Mouse (Mus musculus) urinary bladder, postnatal 4 days (tissue): Measurements from ENCODE around the gene Ccnyl1.
"Not testable (repeated sequence)": the region's sequence is repeated elsewhere in the genome, so short reads cannot be mapped to it uniquely, and the experiment has no call there.

ENCODE experiments used
- DNase-seq, 2 experiments: peaks; one replicate each; pipeline ENCODE4 v3.0.0; 2021 to 2022; ENCODE audit warnings: low spot score in 2 of 2

Ccnyl1 gene

GRCm38 (mm10) chr1:64690213-64691013 is at the start of gene Ccnyl1:
Gene Ccnyl1, plus strand, starts transcription at chr1:64690455.
- peak; percentile 99 for DNase-seq

DNA sequence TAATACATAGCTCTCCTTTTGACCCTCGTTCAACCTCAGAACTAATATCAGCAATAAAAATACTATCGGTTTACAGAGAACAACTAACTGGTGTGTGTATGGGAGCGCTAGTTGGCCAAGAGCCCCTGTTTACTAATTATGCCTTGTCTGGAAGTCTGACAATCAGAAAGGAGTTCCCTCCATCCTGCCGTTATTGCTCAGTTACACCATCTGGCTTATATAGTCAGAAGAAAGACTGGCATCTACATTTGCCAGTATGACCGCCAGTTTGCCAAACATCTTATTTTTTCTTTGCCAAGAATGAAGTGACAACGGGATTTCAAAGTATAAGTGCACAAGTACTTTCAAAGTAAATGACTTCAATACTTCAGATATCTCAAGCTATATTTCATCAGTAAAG is 49.2 kb upstream of the Ccnyl1 start:
- no peak for DNase-seq

- DNase-seq = not testable (repeated sequence)
Measured at GRCm38 (mm10) chr1:64642541-64642940, 47.7 kb upstream of the Ccnyl1 start.

GRCm38 (mm10) chr1:64644513-64644912 is 45.7 kb upstream of the Ccnyl1 start:
- DNase-seq = no peak

DNA sequence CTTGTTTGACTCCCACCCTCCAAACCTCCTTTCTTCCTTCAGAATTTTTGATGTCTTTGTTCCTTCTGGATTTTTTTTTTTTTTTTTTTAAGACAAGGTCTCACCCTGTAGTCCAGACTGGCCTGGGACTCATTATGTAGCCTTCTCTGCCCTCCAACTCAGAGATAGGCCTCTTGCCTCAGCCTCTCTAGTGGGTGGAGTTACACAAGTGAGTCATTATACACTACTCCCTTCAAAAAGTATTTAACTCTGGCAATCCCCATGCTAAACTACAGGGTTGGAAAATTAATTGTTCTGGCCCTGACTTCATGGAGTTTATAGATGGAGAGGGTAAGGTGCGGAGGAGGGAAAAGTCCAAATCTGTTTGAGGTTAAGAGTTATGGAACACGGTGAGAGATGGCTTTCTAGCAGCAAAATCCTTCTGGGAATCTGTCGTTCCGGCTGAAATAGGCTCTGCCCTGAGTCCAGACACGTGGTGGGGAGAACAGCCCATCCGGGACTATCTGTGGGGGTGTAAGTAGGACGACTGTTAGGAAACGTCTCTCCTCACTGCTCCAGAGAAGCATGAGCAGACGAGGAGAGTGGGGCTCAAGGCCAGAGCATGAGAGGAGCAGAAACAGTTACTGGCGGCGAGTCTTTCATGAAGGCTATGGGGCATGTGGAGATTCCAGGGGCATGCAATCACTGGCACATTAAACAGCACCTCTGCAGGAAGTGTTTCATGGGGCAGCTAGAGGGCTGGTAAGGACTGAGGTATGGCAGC is 40.7 kb upstream of the Ccnyl1 start:
- DNase-seq = no peak

DNA sequence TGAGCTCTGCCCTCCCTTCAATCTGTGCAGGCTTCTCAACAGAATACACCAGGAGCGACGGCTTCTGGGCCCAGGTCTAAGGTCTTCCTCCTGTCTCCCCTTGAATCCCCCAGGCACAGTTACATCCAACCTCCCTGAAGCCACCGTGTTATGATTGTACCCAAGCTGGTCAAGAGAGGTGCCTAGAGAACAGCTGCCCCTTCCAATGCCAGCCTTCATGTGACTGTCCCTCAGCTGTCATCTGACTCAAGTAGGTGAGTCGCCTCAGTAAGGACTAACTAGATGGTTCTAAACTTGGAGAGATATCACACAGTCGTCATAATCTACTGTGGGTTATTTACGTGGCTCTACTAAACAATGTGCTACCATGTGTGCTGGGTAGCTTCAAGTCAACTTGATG is 36.6 kb upstream of the Ccnyl1 start:
- no peak for DNase-seq

DNA sequence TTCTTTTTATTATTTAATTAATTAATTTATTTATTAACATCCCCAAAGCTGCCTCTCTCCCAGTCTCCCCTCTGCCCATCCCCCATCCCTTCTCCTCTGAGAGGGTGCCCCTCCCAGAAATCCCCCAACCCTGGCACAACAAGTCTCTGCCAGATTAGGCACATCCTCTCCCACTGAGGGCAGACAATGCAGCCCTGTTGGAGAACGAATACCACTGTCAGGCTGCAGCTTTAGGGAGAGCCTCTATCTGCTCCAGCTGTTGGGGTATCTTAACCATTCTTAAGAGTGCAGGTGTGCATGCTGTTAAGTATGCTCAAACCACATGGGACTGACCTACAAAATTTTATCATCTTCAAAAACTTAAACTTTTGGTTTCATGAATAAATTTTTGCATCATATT is 34.8 kb upstream of the Ccnyl1 start:
- DNase-seq = no peak

GRCm38 (mm10) chr1:64656423-64657129 is 33.7 kb upstream of the Ccnyl1 start:
- no peak for DNase-seq

DNA sequence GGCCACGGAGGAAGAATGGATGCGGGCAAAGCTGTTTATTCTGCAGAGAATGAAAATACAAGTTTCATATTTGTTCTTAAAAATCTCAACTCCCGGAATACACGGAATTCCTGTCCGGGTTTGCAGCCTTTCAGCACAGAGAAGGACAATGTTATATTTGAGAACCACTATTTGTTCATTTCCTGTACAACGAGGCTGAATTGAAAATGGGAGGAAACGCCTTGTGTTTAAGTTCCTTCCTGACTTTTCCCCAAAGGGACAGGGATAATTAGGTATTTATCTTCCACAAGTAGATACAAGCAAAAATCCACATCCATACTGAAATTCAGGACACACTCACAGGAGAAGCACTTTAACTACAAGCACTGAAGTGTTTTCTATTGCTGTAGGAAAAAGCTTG is 31.4 kb upstream of the Ccnyl1 start:
- DNase-seq = no peak

DNA sequence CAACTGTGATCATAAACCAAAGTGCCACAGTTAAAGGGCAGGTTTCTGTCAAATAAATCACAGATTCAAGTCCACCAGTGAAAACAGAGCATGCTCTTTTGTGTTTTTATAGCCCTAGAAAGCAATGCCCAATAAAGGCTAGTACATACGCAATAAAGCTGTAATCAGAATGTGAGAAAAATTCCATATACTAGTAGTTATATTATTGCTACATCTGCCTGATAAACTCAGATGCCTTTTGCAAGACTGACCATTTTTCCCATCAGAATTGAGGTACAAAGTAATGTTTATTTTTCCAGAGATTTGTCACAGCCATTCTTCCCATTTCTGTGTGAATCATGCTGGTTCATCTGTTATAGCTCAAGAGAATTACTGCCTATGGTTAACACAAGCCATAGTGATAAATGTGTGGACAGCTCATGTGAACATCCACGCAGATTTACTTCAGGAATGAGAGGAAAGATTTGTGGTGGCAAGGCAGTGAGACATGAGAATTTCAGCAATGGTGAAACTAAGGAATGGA is 23.1 kb upstream of the Ccnyl1 start:
- no peak for DNase-seq

- no peak for DNase-seq
Measured at GRCm38 (mm10) chr1:64669451-64669850, 20.8 kb upstream of the Ccnyl1 start.

- DNase-seq = no peak
Measured at GRCm38 (mm10) chr1:64673931-64674330, 16.3 kb upstream of the Ccnyl1 start.

GRCm38 (mm10) chr1:64676060-64676839 is 14.0 kb upstream of the Ccnyl1 start:
- DNase-seq = no peak

DNA sequence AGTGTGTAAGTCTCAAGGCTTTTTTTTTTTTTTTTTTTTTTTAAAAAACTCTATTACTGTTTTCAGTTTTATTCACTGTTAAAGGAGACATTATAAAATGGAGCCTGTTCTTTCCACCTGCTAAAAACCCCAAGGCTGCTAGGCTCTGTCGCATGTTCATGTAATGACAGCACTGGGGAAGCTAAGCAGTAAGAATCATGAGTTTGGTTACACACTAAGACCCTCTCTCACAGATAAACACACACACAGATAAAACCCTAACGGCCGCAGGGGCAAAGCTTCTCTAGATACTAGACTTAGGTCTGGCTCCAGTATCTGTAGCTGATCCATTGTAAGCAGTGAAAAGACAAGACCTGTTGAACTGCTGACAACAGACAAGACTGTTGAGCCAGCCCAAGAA is 8.8 kb upstream of the Ccnyl1 start:
- DNase-seq = no peak

GRCm38 (mm10) chr1:64683039-64683438 is 7.2 kb upstream of the Ccnyl1 start:
- DNase-seq = no peak

GRCm38 (mm10) chr1:64684440-64684839 is 5.8 kb upstream of the Ccnyl1 start:
- no peak for DNase-seq

- DNase-seq = no peak
Measured at GRCm38 (mm10) chr1:64688046-64688445, 2.2 kb upstream of the Ccnyl1 start.

DNA sequence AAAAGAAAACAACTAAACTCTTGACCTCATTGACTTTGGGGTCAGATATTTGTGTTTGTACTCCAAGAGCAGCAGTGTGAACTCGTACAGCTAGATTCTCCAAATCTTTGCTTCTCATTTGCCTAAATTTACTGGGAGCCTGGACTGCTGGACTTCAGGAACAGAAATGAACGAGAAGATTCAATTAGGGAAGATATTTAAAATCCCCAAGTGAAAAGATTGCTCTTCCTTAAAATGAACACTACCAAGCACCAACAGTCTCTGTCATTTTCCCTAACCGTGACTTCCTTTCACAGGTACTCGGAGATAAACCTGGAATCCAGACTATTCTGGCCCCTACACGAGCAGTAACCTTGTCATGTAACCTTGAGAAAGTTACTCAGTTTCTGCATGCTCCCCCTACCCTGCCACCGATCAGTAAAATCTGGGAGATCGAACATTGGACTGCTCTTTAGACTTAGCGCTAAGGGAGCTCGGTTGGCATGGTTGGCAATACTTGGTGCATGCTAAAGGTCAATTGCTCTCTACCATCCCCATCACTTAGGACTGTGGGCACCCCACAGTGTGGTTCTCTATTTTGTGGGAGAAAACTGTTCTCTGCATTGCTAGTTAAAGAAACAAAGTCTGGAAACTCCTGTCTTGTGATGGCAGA is 568 bp upstream of the Ccnyl1 start:
- DNase-seq = no peak

GRCm38 (mm10) chr1:64691121-64691551 is 881 bp downstream of the Ccnyl1 start:
- peak; percentile 39 to 61 for DNase-seq

- no peak for DNase-seq
Measured at GRCm38 (mm10) chr1:64691581-64691980, 1.3 kb downstream of the Ccnyl1 start.

DNA sequence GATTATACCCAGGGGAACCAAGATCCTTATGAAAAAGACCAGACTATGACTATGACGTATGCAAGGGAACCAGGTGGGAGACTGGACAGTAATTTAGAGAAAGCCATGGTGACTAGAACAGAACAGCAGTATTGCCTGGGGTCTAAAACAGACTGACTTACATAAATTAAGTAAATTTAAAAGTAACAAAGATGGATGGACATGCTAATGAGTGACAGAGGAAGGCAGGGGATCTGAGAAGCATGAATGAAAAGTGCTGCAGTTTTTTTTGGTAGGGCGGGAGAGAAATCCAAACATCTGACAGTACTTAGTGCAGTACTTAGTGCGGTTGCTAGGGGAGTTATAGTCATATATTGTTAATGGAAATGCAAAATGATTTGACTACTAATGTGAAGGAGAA is 4.9 kb downstream of the Ccnyl1 start:
- DNase-seq = no peak
